Mouse (Mus musculus): ENCODE data around the gene Phf13.

Phf13 gene

DNA sequence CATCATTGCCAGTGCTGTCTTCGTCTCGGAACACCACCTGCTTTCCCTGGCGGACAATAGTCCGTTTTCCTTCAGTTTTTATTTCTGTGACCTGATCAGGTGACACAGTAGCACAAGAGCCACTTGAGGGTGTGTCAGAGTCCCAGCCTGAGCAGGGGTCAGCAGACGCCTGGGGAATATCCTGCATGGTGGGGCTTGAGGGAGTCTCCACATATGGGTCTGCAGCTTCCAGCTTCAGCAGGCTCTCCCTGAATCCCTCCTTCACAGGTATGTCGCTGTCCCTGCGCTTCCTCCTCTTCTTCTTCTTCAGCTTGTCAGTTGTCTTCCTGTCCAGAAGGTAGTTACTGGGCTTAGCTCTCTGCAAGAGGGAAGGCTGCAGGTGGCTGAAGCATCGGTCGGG is 4.0 kb downstream of the Phf13 start:
- in situ Hi-C loops (cut with MboI) = no loop called here

DNA sequence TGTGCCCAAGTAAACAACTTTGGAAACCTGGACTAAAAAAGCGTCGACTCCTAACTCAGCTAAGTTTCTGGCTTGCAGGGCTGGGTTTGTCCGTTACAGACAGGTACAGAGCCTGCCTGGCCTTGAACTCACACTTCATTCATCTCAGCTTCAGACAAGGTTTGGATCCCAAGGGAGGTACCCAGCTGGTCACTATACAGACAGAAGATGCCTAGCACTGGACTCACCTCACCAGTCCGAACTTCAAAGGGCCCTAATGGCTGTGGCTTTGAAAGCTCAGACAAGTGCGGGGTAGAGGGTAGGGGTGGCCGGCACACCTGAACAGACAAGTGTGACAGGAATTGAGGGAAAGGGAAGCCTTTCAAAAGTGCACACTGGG is 7.0 kb downstream of the Phf13 start:
- in situ Hi-C loops (cut with MboI) = no loop called here

DNA sequence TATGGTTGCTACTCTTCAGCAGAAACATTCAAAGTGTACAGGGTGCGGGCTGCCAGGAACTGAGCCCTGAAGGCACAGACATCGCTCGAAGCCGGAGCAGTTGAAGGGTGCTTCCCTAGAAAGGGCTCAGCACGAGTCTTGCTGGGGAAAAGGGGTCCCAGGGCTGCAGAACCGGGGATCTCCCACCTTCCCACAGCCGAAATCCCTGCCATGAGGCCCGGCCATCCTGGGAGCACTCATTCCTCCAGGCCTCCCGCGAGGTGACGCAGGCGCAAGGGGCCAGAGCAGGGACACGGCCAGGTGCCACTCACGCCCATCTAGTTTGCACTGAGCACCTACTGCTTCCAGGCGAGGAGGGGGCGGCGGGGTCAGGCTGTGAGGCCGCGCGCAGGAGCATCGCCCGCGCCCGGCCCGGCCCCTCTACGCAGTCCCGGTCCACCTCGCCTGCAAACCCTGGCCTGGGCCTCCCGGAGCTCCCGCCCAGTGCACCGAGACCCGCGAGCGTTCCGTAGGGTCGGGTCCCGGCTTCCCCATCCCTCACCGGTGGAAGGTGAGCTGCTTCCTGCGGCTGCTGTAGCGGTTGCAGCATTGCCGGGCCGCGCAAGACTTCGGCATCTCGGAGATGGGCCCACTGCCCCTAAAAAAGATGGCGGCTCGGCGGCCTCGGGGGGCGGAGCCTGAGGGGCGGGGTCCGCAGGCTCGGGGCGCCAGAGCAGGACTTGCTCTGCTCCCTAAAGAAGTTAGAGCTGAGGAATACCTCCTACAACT is 7.5 kb downstream of the Phf13 start, which contains the start of gene Thap3:
Thap3 (minus strand) TSS at position 656 of the 768 bp plus-strand sequence.
- in situ Hi-C loops (cut with MboI) = no loop called here

DNA sequence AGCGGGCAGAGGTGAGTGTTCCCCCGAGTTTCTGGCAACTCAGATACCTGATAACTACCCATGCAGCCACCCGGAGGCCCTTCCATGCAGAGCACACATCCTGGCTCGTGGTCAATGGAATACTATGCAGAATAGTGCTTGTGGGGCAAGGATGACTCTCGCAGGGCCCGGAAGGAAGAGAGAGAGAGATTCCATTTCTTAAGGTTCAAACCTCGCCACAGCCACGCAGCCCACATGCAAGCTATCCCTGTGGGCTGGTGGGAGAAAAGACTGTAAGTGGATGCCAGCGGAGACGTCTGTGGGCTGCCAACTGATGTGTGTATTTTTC is 8.1 kb downstream of the Phf13 start:
- in situ Hi-C loops (cut with MboI) = no loop called here

DNA sequence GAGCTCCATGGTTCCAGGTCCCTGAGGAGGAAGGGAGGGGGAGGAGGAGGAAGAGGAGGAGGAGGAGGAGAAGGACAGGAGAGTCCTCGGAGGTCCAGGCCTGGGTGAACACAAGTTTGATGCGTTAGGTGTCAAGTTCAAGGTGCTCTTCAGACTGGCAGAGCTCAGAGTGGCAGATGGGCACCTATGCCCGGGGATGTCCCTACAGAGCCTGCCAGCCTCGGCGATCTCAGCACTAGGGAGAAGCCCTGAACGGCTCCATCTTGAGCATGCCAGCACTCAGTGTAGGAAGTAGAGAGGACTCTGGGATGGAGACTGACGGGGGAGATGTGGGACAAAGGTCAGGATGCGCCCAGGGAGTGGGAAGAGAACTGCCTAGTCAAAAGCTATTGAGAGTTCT is 9.4 kb downstream of the Phf13 start:
- in situ Hi-C loops (cut with MboI) = no loop called here

DNA sequence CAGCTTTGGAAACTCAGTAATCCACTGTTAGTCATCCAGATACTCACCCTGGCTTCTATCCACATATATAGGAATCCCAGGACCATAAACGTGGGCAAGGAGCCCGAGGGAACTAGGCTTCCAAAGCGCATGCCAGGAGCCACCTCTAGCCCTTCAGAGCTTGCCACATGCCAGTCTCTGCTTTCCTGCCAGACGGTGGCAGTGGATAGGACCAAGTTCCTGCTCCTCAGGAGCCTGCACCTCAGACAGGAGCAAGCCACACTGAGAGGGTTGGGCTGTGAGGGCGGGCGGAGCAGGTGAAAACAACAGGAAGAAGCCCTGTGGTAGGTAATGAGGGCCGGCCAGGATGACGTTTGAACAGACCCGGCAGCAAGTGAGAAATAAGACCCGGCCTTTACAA is 10.2 kb downstream of the Phf13 start:
- in situ Hi-C loops (cut with MboI) = no loop called here

DNA sequence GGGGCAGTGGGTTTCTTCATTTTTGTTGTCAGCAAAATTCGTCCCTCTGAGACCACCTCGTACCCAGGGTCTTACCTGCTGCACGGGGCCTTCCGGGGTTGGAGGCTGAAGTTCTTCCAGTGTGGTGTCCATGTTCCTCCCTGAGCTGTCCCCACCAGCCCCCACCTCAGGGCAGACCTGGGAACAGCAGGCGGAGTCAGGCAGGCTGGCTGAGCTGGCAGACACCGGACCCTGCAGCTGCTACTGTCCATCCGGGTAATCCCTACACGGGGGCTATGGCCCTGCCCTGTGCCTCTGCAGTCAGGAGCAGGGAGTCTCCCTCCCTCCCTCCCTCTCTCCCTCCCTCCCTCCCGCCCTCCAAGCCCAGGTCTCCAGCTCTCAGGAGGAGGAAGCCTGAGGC is 12.5 kb downstream of the Phf13 start:
- in situ Hi-C loops (cut with MboI) = no loop called here

DNA sequence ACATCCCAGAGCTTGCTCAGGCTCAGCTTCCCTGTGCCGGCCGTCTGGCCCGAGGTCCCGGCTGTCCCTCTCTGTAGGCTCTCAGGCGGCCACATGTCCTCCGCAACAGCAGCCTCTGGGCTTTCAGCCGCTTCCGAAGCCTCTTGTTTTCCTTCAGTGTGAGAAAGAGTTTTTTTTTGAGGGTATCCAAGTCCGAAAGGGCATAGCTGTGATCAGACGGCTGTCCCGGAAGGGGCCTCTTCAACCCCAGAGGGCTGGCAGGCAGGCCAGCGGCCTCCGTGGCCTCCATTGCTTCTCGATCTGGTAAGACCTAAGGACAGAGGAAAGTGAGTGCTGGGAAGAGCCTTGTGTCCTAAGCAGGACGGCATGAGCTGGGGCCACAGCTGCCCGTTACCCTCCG is 13.0 kb downstream of the Phf13 start:
- in situ Hi-C loops (cut with MboI) = no loop called here

DNA sequence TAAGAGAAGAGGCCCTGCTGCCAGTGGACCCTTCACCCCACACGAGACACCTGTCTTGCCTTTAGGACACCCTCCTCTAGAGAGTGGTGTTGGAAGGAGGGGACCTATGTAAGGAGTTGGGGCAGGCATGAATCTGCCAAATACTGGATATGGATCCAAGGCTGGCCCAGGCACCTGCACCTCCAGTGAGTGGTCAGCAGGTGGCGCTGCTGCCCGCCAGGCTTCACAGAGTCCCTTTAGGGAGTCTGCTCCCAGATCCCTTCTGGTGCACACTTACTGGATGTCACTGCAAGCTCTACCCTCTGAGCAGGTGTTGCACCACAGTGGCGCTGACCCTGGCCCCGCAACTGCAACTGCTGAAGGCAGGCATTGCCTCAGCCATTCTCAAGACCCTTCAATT is 14.7 kb downstream of the Phf13 start:
- in situ Hi-C loops (cut with MboI) = no loop called here

DNA sequence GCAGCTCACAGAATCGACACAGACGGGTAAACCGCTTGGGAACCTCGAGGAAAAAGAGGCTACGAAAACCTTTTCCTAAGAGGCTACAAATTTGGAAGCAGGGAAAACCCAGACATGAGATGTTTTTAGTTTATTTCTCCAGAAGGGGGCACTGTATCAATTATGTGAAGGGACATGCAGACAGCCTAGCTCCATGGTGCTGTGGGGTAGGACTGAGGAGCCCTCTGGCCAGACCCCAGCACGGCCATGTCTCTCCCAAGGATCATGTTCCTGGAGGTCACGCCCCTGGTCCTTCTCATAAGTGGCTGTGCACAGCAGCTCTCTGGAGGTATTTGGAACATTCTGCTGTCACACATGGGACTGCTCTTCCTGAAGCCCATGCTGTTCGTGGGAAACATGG is 15.4 kb downstream of the Phf13 start:
- in situ Hi-C loops (cut with MboI) = no loop called here

DNA sequence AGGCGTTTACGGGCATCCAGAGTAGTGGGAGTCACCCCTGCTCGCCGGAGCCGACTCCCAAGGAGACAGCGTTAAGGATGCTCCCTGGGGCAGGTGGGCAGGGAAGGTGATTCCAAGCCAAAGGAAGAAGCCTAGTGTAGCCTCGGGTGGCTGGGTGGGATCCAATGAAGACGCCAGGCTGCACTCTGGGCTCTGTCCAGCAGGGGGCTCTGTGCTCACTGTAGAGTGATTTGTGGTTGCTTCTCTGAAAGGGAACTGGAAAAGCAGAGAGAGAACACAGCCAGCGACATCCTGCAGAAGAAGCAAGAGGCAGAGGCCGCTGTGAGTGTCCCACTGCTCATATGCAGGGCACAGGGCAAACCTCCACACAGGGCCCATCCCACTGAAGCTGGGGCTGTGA is 18.3 kb downstream of the Phf13 start:
- in situ Hi-C loops (cut with MboI) = no loop called here

DNA sequence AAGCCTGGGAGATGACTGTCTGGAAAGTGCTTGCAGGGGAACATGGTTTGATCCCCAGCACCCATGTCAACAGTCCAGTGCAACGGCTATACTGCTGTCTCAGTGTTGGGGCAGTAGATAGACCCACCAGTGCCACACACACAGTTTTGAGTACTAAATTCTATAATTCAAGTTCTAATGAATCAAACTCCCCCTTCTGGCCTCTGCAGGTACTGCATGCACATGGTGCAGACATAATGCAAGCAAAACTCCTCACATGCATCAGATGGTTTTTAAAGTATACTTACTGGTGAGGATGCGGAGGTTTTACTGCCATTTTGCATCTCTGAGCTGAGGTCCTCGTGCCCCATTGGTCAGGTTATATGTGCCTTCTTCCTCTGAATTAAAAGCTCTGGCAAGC is 20.6 kb downstream of the Phf13 start:
- in situ Hi-C loops (cut with MboI) = no loop called here

DNA sequence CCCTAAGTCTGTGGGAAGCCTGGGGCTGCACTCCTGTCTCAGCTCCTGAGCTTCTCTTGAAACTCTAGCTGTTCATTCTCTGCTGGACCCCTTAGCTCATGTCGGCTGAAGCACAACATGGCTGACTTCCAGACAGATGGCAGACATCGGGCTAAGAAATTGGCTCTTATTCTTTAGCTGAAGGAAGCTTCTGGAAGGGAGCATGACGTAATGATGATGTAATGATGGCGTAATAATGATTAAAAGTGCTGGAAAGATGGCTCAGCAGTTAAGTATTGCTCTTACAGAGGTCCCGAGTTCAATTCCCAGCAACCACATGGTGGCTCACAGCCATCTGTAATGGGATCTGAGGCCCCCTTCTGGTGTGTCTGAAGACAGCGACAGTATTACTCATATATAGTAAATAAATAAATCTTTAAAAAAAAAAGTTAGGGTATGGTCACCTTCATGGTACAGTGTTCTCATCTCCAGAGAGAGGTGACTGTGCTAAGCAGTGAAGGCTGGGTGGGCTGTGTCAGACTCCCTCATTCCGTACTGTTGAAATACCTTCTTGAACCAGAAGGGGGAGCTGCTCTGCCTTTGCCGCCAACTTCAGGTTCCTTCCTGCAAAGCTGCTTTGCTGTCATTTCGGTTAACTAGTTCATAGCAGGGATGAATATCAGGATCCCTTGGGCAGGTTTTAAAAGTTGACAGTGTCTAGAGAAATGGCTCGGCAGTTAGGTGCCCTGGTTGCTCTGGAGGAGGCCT is 23.7 kb downstream of the Phf13 start:
- in situ Hi-C loops (cut with MboI) = no loop called here

DNA sequence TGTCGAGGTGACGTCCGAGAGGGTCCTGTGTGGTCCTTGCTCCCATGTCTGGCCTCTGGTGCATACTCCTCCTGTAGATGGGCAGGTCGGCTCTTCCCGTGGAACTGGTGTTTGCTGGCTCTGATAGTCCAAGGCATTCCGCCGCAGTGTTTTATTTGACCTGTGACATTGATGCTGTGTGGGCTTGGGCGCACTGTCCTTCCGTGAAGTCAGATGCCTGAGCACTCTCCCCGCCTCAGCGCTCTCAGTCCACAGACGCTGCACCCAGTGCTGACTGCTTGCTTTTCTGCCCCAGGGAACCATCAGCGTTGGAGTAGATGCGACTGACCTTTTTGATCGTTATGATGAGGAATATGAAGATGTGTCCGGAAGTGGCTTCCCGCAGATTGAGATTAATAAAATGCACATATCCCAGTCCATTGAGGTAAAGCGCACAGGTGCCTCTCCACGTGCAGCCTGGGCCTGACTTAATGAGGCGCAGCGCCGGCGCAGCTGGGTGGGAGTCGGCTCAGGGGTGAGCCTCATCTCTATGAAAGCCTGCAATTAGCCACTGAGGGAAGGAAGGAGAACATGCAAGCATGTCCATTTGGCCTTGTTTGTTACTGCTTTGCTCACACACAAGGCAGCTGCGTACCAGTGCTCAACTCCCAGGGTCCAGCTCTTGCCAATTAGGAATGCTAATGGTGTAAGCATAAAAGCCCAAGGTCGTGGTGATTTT is 27.7 kb downstream of the Phf13 start:
- in situ Hi-C loops (cut with MboI) = no loop called here

DNA sequence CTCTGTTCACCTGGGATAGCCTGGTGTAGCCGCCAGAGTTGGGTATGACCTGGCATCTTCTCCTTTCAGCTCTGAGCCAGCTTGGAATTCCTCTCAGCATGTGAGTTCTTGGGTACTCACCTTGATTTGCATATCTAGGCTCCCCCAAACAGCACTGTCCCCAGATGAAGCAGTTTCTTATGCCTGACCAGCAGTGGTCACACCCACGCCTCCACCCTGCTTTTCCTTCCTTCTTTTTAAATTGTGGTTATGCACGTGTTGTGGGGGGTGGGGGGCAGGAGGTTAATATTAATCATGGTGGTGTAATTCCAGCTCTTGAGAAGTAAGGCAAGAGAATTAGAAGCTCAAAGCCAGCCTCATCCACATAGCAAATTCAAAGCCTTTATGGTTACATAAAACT is 33.2 kb downstream of the Phf13 start:
- in situ Hi-C loops (cut with MboI) = no loop called here

DNA sequence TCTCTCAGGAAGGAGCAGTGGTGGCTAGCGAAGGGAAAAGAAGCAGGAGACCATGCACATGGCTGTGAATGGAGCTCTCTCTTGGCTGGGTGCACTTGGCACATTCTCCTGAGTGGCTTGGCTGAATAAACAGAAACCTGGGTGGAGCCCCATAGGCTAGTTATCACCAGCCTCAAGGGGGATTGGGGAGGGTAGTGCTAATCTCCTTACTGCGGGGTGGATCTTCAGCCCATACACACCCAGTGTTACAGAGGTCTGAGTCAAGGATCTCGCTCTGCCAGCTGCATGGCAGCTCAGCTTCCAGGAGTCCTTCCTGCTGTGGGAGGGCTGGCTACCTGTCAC is 35.6 kb downstream of the Phf13 start:
- in situ Hi-C loops (cut with MboI) = no loop called here

DNA sequence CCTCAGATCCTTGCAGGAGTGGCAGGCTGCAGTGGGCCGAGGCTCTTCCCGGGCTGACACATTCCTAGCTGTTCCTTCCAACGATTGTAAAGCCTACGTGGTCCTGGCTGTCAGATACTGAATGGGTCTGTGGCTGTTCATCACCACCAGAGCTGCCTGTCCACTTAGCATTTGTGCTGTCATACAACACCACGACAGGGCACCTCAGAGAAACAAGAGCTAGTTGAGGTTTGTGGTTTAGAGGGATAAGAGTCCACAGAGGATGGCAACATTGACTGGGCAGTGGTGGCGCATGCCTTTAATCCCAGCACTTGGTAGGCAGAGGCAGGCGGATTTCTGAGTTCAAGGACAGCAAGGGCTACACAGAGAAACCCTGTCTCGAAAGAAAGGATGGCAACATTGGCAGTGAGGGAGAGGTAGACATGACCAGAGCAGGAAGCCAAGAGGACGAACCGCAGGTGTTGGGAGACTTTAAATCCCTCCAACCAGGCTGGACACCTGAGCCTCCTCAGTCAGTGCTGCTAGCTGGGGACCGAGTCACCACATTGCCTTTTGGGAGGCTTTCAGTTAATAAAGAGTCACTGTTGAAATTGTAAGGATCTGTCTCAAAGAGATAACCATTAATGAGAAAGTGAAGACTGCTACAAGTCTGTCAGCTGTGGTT is 36.1 kb downstream of the Phf13 start:
- in situ Hi-C loops (cut with MboI) = no loop called here

DNA sequence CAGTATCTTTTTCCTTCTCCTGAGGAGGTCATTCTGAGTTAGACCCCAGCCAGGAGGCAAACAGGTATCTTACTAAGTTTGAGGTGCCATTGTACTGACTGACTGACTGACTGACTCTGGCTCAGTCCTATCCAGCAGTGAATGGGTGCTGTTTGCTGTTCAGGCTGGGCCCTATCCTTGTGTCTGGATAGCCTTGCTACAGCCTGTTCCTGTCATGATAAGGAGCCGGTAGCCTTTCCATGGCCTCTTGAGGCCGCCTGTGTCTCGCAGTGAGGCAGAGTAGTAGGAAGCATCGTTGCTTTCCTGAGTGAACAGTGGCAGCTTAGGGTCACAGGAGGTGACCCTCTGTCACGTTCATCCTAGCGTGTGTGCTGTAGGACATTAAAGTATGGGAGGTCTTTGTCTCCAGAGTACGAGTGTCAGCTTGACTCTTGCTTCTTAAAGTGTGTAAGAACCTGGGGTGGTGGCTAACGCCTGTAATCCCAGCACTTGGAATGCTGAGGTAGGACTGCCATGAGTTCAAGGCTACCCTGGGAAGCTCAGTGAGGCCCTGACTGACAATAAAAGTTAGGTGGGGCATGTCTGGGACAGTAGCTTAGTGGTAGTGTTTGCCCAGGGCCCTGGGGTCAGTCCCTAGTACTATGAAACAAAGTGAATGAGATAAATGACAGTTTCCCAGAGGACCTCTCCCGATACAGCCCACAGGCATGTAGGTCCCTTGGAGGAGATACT is 38.3 kb downstream of the Phf13 start:
- in situ Hi-C loops (cut with MboI) = no loop called here

DNA sequence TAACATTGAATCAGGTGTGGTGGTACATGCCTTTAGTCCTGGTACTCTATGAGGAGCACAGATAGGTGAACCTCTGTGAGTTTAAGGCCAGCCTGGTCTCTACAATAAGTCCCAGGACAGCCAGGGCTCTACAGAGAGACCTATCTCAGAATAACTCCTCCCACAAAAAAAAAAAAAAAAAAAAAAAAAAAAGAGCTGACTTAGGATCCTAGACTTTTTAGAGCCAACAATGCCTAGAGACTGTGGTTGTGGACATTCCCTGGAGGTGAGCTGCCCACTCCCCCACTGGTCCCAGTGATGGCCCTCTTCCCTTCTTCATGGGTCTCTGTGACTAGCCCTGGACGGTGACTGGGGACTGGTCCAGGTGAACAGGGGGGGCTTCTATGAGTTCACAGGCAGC is 40.3 kb downstream of the Phf13 start:
- in situ Hi-C loops (cut with MboI) = no loop called here

DNA sequence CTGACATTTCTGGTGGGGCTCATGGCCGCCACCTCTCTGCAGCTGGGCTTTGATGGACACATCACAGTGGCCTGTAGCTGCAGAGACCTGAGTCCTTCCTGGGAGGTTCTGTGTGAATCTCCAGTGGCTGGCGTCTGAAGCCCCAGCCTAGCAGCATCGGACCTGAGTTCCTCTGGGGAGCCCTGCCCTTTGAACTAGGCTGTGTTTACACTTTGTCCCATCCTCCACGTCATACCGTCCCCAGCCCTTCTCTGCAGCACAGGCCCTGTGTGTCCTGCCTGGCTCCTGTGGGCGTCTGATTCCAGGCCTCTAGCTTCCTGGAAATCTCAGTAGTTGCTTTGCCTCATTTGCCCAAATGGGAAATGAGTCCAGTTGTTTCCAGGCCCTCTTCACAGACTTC is 42.8 kb downstream of the Phf13 start:
- in situ Hi-C loops (cut with MboI) = no loop called here

DNA sequence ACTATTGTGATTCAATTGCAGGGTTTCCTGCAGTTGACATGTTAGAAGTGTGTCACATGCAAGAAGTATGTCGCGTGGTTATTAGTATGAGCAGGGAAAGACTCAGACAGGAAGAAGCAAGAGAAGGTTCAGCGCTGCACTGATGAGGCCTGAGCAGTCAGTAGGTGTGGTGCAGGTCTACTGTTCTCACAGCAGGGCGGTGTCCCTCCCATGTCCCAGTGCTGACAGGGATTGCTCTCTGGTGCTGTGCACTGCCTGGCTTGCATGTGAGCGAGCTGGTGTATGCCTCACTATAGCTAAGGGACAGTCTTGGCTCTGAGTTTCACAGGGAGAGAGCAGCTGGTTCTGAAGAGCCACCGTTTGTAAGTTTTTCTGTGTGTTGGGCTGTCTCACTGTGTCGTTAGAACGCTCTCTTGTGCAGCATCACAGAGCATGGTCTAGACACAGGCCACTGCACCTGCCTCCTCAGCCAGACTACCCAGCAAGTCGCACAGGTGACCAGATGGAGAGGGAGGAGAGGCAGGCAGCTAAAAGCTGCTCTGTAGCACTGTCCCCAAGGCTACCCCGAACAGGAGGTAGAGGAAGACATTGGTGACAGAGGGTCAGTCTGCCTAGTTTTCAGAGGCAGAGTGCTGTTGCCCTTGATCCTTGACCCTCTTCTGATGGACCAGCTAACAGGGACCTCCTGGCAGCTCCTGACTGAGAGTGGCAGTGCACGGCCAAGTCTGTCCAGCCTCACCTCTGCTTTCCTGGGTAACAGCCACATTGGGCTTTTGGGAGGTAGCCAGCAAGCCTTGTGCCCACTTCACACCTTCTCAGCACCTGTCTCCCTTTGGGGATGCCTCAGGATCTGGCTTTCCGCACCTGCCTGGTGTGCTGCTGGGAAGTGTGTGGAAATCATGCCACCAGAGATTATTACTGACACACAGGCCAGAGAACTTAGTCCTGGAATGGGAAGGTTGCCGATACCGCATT is 47.3 kb downstream of the Phf13 start:
- in situ Hi-C loops (cut with MboI) = no loop called here

Data from mature B cell (primary cell).